Mouse (Mus musculus) neural tube, embryonic 10.5 days (tissue): ENCODE measurements around the gene Ppib.

ENCODE experiments used
- DNase-seq: peaks from one replicate; pipeline ENCODE4 v3.0.0-alpha.2; 2017; ENCODE audit warnings: low spot score; ENCODE audit errors: extremely low spot score

Ppib gene

GRCm38 (mm10) chr9:66059583-66060307, at the start of gene Ppib:
Gene Ppib, plus strand, starts transcription at chr9:66060222.
- peak; percentile 98 for DNase-seq

- no peak for DNase-seq
Observed at GRCm38 (mm10) chr9:66020601-66021000, 39.4 kb upstream of the Ppib start.

GRCm38 (mm10) chr9:66038082-66038481, 21.9 kb upstream of the Ppib start:
- DNase-seq, result no peak

- DNase-seq, result no peak
Observed at GRCm38 (mm10) chr9:66038581-66038980, 21.4 kb upstream of the Ppib start.

GRCm38 (mm10) chr9:66039290-66039689, 20.7 kb upstream of the Ppib start:
- DNase-seq, result no peak

- no peak for DNase-seq
Observed at GRCm38 (mm10) chr9:66040801-66041200, 19.2 kb upstream of the Ppib start.

GRCm38 (mm10) chr9:66042331-66042730, 17.7 kb upstream of the Ppib start:
- DNase-seq, result no peak

GRCm38 (mm10) chr9:66043241-66043640, 16.8 kb upstream of the Ppib start:
- no peak for DNase-seq

GRCm38 (mm10) chr9:66049931-66050601, 10.0 kb upstream of the Ppib start:
- no peak for DNase-seq

GRCm38 (mm10) chr9:66051493-66051892, 8.5 kb upstream of the Ppib start:
- DNase-seq, result no peak

GRCm38 (mm10) chr9:66052731-66053130, 7.3 kb upstream of the Ppib start:
- no peak for DNase-seq

GRCm38 (mm10) chr9:66053620-66054019, 6.4 kb upstream of the Ppib start:
- no peak for DNase-seq

- no peak for DNase-seq
Observed at GRCm38 (mm10) chr9:66060308-66060647, 256 bp downstream of the Ppib start.

GRCm38 (mm10) chr9:66060986-66061385, 964 bp downstream of the Ppib start:
- DNase-seq, result peak; percentile 21

- DNase-seq, result no peak
Observed at GRCm38 (mm10) chr9:66061656-66062055, 1.6 kb downstream of the Ppib start.

- no peak for DNase-seq
Observed at GRCm38 (mm10) chr9:66063446-66063845, 3.4 kb downstream of the Ppib start.

GRCm38 (mm10) chr9:66064316-66064715, 4.3 kb downstream of the Ppib start:
- no peak for DNase-seq

- DNase-seq, result no peak
Observed at GRCm38 (mm10) chr9:66066791-66067190, 6.8 kb downstream of the Ppib start.

GRCm38 (mm10) chr9:66067542-66067941, 7.5 kb downstream of the Ppib start:
- peak; percentile 47 for DNase-seq

GRCm38 (mm10) chr9:66068056-66068455, 8.0 kb downstream of the Ppib start:
- no peak for DNase-seq

- DNase-seq, result peak; percentile 37
Observed at GRCm38 (mm10) chr9:66068971-66069391, 9.0 kb downstream of the Ppib start.

- DNase-seq, result peak; percentile 77
Observed at GRCm38 (mm10) chr9:66069583-66069982, 9.6 kb downstream of the Ppib start, which contains the start of gene Snx22. Gene Snx22, minus strand, starts transcription at chr9:66069719.

GRCm38 (mm10) chr9:66070151-66070550, 10.1 kb downstream of the Ppib start:
- DNase-seq, result no peak
